Mouse (Mus musculus) intestine, postnatal 0 days (tissue): Measurements from ENCODE around the gene Ubash3b. TPM values are rescaled to one million over a fixed set of nuclear protein-coding genes. Genes with fewer than 3 reads are reported as not detected.

Experiments
- ATAC-seq: fragments of 200-750 bp; cut with Nextera tagmentation; 2 replicates; pipeline ENCODE4 v1.8.0; 2017; ENCODE audit warnings: mild to moderate bottlenecking, moderate TSS enrichment, moderate library complexity
- H3K27ac ChIP-seq: fragments of 300-500 bp; sonication (generic); 2 replicates; pipeline ENCODE4 v1.5.1; 2014; ENCODE audit warnings: mild to moderate bottlenecking, low read depth, low read length, moderate library complexity
- H3K27me3 ChIP-seq: fragments of 300-500 bp; sonication (generic); replicated peaks from 2 replicates; pipeline ENCODE4 v1.6.1; 2014; ENCODE audit warnings: low read length, mixed read lengths; ENCODE audit not compliant: control insufficient read depth, insufficient read depth
- H3K36me3 ChIP-seq: fragments of 300-500 bp; sonication (generic); 2 replicates; pipeline ENCODE4 v1.6.1; 2014; ENCODE audit warnings: mild to moderate bottlenecking, moderate library complexity; ENCODE audit not compliant: control insufficient read depth, insufficient read depth
- H3K4me1 ChIP-seq: fragments of 300-500 bp; sonication (generic); replicated peaks from 2 replicates; pipeline ENCODE4 v1.6.1; 2014; ENCODE audit warnings: antibody characterized with exemption, low read length, mixed read lengths; ENCODE audit not compliant: control insufficient read depth, insufficient read depth
- H3K4me2 ChIP-seq: fragments of 300-500 bp; sonication (generic); replicated peaks from 2 replicates; pipeline ENCODE4 v1.6.1; 2014; ENCODE audit warnings: low read depth, mild to moderate bottlenecking, moderate library complexity
- H3K4me3 ChIP-seq: fragments of 300-500 bp; sonication (generic); 2 replicates; pipeline ENCODE4 v1.5.1; 2014; ENCODE audit warnings: low read depth, low read length
- H3K9ac ChIP-seq: fragments of 300-500 bp; sonication (generic); 2 replicates; pipeline ENCODE4 v1.6.1; 2014; ENCODE audit warnings: mild to moderate bottlenecking, low read depth, low read length
- H3K9me3 ChIP-seq: fragments of 300-500 bp; sonication (generic); 2 replicates; pipeline ENCODE4 v1.6.1; 2016; ENCODE audit warnings: mixed run types; ENCODE audit not compliant: control insufficient read depth
- CTCF ChIP-seq: sonication (generic); IDR thresholded peaks from 2 replicates; pipeline ENCODE4 v1.5.1; 2016; ENCODE audit warnings: low read depth, mild to moderate bottlenecking, control low read depth, antibody characterized with exemption, moderate library complexity
- WGBS: fragments of 180-500 bp; shearing (Covaris S2); extraction: QIAGEN DNeasy Blood & Tissue Kit; methylation state at CpG from one replicate; pipeline ENCODE4 v1.1.7; 2014; 5-methylcytosine and 5-hydroxymethylcytosine counted together
- polyA plus RNA-seq: library from polyadenylated mRNA; unstranded; fragments of >200 nt; fragmentation: Nextera tagmentation; extraction: Ambion mirVana; gene quantifications from 2 replicates; pipeline ENCODE4 v1.2.1, GENCODE M21; 2015

Ubash3b gene
- polyA plus RNA-seq, 1 experiment from 2014 or later = 6.3 TPM

- H3K4me2 ChIP-seq = no peak overlapping the region
- H3K27ac ChIP-seq = no peak overlapping the region
- H3K9me3 ChIP-seq = no peaks in the 10 kb centered on the region
- H3K4me1 ChIP-seq = no peaks in the 10 kb centered on the region
- H3K9ac ChIP-seq = no peak overlapping the region
- no peak for TF ChIP-seq CTCF
- no peak for ATAC-seq
- H3K27me3 ChIP-seq = no peaks in the 10 kb centered on the region
- no peak overlapping the region for H3K4me3 ChIP-seq
- no peaks in the 10 kb centered on the region for H3K36me3 ChIP-seq
- WGBS = 58% methylated on average over 12 of the region's 12 CpGs
Measured at GRCm38 (mm10) chr9:41050331-41051079, 111.0 kb downstream of the Ubash3b start.

- WGBS = 74% methylated on average over 7 of the region's 7 CpGs
- H3K9ac ChIP-seq = no peak overlapping the region
- no peaks in the 10 kb centered on the region for H3K9me3 ChIP-seq
- H3K27ac ChIP-seq = no peak overlapping the region
- H3K4me1 ChIP-seq = no peaks in the 10 kb centered on the region
- ATAC-seq = no peak
- no peak for TF ChIP-seq CTCF
- no peaks in the 10 kb centered on the region for H3K27me3 ChIP-seq
- no peak overlapping the region for H3K4me3 ChIP-seq
- H3K4me2 ChIP-seq = no peak overlapping the region
- H3K36me3 ChIP-seq = no peaks in the 10 kb centered on the region
Measured at GRCm38 (mm10) chr9:41049282-41049681, 112.2 kb downstream of the Ubash3b start.

DNA sequence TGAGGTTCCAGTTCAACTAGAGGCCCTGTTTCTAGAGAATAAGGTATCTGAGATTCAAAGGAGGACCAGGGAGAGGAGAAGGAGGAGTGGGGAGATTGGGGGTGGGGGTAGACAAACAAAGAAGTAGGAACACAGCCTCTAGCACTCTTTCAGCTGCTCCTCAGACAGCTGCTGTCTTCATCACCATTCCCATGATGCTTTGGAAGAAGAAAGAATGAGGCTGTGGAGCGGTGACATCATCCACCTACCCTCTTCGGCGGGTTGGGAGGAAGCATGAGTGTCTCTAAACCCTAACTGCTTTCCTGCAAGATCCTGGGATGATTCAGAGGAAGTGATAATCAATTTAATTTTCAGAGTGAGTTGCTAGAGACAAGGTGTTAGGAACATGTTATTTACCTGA is 112.7 kb downstream of the Ubash3b start:
- no peak for TF ChIP-seq CTCF
- Histone ChIP-seq H3K27me3 (no peaks in the 10 kb centered on the region), H3K4me3 (no peak overlapping the region), H3K9ac (no peak overlapping the region), H3K36me3 (no peaks in the 10 kb centered on the region; the same call in 1 of the 2 replicates), H3K27ac (no peak overlapping the region), H3K4me1 (no peaks in the 10 kb centered on the region), H3K9me3 (no peaks in the 10 kb centered on the region), H3K4me2 (no peak overlapping the region)
- ATAC-seq = no peak
- 75% methylated on average over 3 of the region's 3 CpGs for WGBS

GRCm38 (mm10) chr9:41048216-41048615 is 113.3 kb downstream of the Ubash3b start:
- H3K9ac ChIP-seq = no peak overlapping the region
- no peak for TF ChIP-seq CTCF
- H3K4me3 ChIP-seq = no peak overlapping the region
- H3K27ac ChIP-seq = no peak overlapping the region
- WGBS = 93% methylated on average over 7 of the region's 7 CpGs
- H3K27me3 ChIP-seq = no peaks in the 10 kb centered on the region
- no peak for ATAC-seq
- no peaks in the 10 kb centered on the region; the same call in 1 of the 2 replicates for H3K36me3 ChIP-seq
- H3K9me3 ChIP-seq = no peaks in the 10 kb centered on the region
- no peak overlapping the region for H3K4me2 ChIP-seq
- H3K4me1 ChIP-seq = no peaks in the 10 kb centered on the region

DNA sequence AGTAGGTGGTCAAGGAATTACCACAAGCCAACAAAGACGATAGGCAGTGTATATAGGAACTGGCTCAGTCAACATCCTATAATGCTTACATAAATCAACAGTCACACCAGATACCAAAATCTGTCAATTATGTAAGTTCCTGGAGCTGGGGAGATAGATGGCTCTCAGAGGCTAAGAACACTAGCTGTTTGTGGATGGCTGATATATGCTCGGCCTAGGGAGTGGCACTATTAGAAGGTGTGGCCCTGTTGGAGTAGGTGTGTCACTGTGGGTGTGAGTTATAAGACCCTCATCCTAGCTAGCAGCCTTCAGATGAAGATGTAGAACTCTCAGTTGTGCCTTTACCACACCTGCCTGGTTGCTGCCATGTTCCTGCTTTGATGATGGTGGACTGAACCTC is 113.8 kb downstream of the Ubash3b start:
- WGBS = 79% methylated on average over 2 of the region's 2 CpGs
- no peak for ATAC-seq
- Histone ChIP-seq H3K4me3 (no peak overlapping the region), H3K27ac (no peak overlapping the region), H3K4me1 (no peaks in the 10 kb centered on the region), H3K9ac (no peak overlapping the region), H3K36me3 (no peaks in the 10 kb centered on the region; the same call in 1 of the 2 replicates), H3K4me2 (no peak overlapping the region), H3K27me3 (no peaks in the 10 kb centered on the region), H3K9me3 (no peaks in the 10 kb centered on the region)
- no peak for TF ChIP-seq CTCF

DNA sequence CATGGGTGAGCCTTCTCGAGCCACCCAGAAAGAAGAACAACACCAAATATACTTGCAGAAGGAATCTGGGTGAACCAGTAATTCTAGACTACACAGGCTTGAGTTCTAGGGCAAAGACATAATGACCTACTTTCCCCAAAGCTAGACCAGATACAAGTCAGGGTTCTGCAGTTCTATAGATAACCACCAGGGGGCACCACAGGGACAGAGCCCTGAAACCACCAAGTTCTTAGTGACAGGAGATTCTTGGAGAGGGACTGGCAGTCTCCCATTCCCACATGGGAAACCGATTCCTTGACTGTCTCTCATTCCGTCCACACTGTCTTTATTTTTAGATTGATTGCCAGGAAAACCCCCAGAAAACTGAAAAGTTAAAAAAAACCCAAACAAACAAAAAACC is 116.9 kb downstream of the Ubash3b start:
- no peak for ATAC-seq
- peak; percentile 95 for TF ChIP-seq CTCF
- Histone ChIP-seq H3K27me3 (no peaks in the 10 kb centered on the region), H3K9me3 (no peaks in the 10 kb centered on the region), H3K4me3 (no peak overlapping the region), H3K4me1 (no peaks in the 10 kb centered on the region), H3K9ac (no peak overlapping the region), H3K36me3 (no peaks in the 10 kb centered on the region; the same call in 1 of the 2 replicates), H3K27ac (no peak overlapping the region), H3K4me2 (no peak overlapping the region)
- 13% methylated on average over 3 of the region's 3 CpGs for WGBS

DNA sequence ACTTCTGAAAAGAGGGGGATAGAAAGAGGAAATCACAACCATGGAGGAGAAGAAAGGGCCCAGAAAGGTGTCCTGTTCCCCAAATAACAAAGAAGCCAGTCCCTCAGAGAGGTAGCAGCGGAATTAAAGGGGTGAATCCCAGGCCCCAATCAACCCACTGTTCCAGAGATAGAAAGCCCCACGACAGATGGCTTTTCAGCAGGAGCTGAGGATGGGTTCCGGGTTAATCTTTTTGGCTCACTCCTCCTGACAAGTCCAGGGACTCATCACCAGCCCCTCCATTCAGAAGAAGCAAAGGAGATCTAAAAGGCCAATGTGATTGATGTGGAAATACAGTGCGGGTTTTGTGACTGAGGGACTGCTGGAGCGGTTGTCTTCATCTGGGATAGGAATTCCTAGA is 117.9 kb downstream of the Ubash3b start:
- H3K27ac ChIP-seq = no peak overlapping the region
- H3K4me1 ChIP-seq = no peaks in the 10 kb centered on the region
- H3K9me3 ChIP-seq = no peaks in the 10 kb centered on the region
- no peak overlapping the region for H3K4me2 ChIP-seq
- H3K36me3 ChIP-seq = no peaks in the 10 kb centered on the region; the same call in 1 of the 2 replicates
- H3K27me3 ChIP-seq = no peaks in the 10 kb centered on the region
- no peak for TF ChIP-seq CTCF
- ATAC-seq = no peak
- WGBS = 91% methylated on average over 5 of the region's 5 CpGs
- no peak overlapping the region for H3K4me3 ChIP-seq
- H3K9ac ChIP-seq = no peak overlapping the region
